Mouse (Mus musculus): ENCODE measurements at regions not wholly inside any gene's neighbourhood (a gene's known extent, or its start where the extent isn't known, plus 50 kb on each side); places are given as distances from the start of the nearest gene placed in this dataset.

- no peak for TF ChIP-seq TAL1 (IDR thresholded peaks at IDR 0.05; ENCODE audit: low read length)
- TF ChIP-seq GATA1 (IDR thresholded peaks at IDR 0.05; ENCODE audit: low read length): no peak
Observed at GRCm38 (mm10) chr1:166793717-166794081, 112.1 kb upstream of the Fmo9 start.

Data from erythroblast, embryonic 14.5 days (primary cell).